Mouse (Mus musculus) heart, embryonic 15.5 days (tissue): ENCODE measurements at regions not wholly inside any gene's neighbourhood (a gene's known extent, or its start where the extent isn't known, plus 50 kb on each side); places are given as distances from the start of the nearest gene placed in this dataset.

Experiments
- ATAC-seq: fragments of 200-750 bp; cut with Nextera tagmentation; replicated peaks from 2 replicates; pipeline ENCODE4 v1.8.0; 2017; ENCODE audit warnings: low read depth, moderate TSS enrichment; ENCODE audit not compliant: insufficient number of reproducible peaks, insufficient read depth, low FRiP score
- H3K27ac ChIP-seq: fragments of 300-500 bp; sonication (generic); 2 replicates; pipeline ENCODE4 v1.5.1; 2015; ENCODE audit warnings: mild to moderate bottlenecking, inconsistent platforms
- H3K27me3 ChIP-seq: fragments of 300-500 bp; sonication (generic); 2 replicates; pipeline ENCODE4 v1.6.1; 2015; ENCODE audit warnings: inconsistent platforms
- H3K36me3 ChIP-seq: fragments of 300-500 bp; sonication (generic); 2 replicates; pipeline ENCODE4 v1.6.1; 2015; ENCODE audit warnings: mild to moderate bottlenecking, inconsistent platforms
- H3K4me1 ChIP-seq: fragments of 300-500 bp; sonication (generic); replicated peaks from 2 replicates; pipeline ENCODE4 v1.6.1; 2015; ENCODE audit warnings: inconsistent platforms
- H3K4me2 ChIP-seq: fragments of 300-500 bp; sonication (generic); 2 replicates; pipeline ENCODE4 v1.6.1; 2015; ENCODE audit warnings: inconsistent platforms, mild to moderate bottlenecking, moderate library complexity
- H3K4me3 ChIP-seq: fragments of 300-500 bp; sonication (generic); 2 replicates; pipeline ENCODE4 v1.5.1; 2015; ENCODE audit warnings: mild to moderate bottlenecking, inconsistent platforms
- H3K9ac ChIP-seq: fragments of 300-500 bp; sonication (generic); 2 replicates; pipeline ENCODE4 v1.6.1; 2015; ENCODE audit warnings: mild to moderate bottlenecking, inconsistent platforms
- H3K9me3 ChIP-seq: fragments of 300-500 bp; sonication (generic); replicated peaks from 2 replicates; pipeline ENCODE4 v1.6.1; 2016; ENCODE audit warnings: inconsistent platforms
- WGBS: fragments of 180-500 bp; shearing (Covaris S2); methylation state at CpG from one replicate; pipeline ENCODE4 v1.1.7; 2015; ENCODE audit warnings: mixed read lengths; 5-methylcytosine and 5-hydroxymethylcytosine counted together

DNA sequence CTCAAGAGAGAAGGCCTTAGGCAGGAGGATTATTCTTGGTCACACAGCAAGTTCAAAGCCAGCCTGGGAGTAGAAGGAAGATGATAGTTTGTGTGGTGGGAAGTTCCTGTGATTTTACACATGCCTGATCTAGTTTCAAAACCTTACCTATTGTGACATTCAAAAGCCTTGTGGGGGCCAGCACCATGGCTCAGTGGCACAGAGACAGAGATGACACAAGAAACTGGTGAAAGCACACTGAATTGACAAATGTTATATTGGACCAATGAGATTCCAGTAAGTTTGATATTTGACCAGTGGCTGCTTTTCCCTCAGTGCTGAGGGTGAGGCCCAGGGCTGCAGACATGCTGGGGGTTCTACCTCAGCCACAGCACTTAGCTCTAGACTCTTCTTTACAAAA lies 73.1 kb upstream of the Jak1 start:
- peaks cover 7% of the 10 kb centered on the region for H3K4me1 ChIP-seq
- H3K9me3 ChIP-seq, result no peaks in the 10 kb centered on the region
- no peak overlapping the region for H3K4me2 ChIP-seq
- H3K9ac ChIP-seq, result no peak overlapping the region
- H3K27me3 ChIP-seq, result no peaks in the 10 kb centered on the region
- no peak overlapping the region for H3K4me3 ChIP-seq
- ATAC-seq, result no peak
- no peaks in the 10 kb centered on the region for H3K36me3 ChIP-seq
- no peak overlapping the region for H3K27ac ChIP-seq

DNA sequence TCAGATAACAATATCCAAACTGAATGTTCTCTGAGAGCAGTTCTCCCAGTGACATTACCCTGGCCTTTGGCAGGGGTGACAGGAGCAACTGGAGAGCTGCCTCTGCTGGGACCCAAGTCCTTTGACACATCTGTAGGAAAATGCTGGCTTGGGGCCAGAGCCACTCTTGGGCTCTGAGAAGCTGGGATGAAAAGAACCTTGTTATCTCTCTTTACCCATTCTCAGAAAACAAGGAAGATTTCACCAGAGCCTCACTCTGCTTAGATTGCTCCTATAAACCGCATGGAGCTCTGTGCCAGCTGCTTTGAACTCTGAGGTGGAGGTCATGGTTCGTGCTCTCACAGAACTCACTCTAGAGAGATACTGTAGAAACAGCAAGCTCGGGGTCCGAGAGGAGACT lies 71.7 kb upstream of the Jak1 start:
- H3K4me2 ChIP-seq, result no peak overlapping the region
- no peak overlapping the region for H3K27ac ChIP-seq
- H3K4me3 ChIP-seq, result no peak overlapping the region
- no peaks in the 10 kb centered on the region for H3K27me3 ChIP-seq
- no peaks in the 10 kb centered on the region for H3K9me3 ChIP-seq
- H3K36me3 ChIP-seq, result no peaks in the 10 kb centered on the region
- H3K9ac ChIP-seq, result no peak overlapping the region
- WGBS, result 21% methylated on average over 4 of the region's 4 CpGs
- H3K4me1 ChIP-seq, result peaks cover 7% of the 10 kb centered on the region
- ATAC-seq, result no peak

DNA sequence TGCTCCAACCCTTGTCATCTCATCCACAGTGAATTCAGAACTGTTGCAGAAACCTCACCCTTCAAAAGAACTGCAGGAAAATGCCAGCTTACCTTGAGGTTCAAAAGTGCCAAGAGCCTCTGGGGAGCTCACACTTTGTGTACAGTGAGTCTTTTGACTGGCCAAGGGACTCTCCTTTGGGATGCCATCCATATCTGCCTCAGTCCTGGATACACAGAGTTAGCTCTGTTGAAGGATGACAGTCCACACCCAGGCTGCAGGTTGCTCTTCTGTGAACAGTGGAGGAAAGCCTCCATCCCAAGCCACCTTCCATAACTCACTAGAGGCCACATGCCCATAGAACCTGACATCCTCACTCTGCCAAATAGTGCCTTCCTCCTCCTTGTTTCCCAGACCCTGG lies 71.3 kb upstream of the Jak1 start:
- ATAC-seq, result no peak
- H3K4me1 ChIP-seq, result peaks cover 7% of the 10 kb centered on the region
- H3K27me3 ChIP-seq, result no peaks in the 10 kb centered on the region
- no peaks in the 10 kb centered on the region for H3K9me3 ChIP-seq
- no peak overlapping the region for H3K4me2 ChIP-seq
- no peak overlapping the region for H3K27ac ChIP-seq
- no peaks in the 10 kb centered on the region for H3K36me3 ChIP-seq
- no peak overlapping the region for H3K9ac ChIP-seq
- H3K4me3 ChIP-seq, result no peak overlapping the region

DNA sequence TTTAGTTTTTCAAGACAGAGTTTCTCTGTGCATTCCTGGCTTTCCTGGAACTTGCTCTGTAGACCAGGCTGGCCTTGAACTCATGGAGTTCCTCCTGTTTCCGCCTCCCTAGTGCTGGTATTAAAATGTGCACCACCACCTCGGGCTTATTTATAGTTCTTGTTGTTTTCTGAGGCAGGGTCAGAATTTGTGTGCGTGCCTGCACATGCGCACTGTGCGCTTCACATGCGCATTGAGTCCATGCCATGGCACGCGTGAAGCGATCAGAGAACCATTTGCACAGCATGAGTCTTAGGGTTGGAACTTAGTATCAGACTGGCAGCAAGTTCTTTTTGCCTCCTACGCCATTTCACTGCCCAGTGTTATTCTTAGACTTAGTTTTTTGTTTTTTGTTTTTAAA lies 68.8 kb upstream of the Jak1 start:
- Histone ChIP-seq H3K27me3 (no peaks in the 10 kb centered on the region), H3K27ac (no peak overlapping the region), H3K4me1 (peaks cover 7% of the 10 kb centered on the region), H3K4me2 (no peak overlapping the region), H3K36me3 (no peaks in the 10 kb centered on the region), H3K9ac (no peak overlapping the region), H3K4me3 (no peak overlapping the region), H3K9me3 (no peaks in the 10 kb centered on the region)
- WGBS, result 89% methylated on average over 10 of the region's 10 CpGs
- no peak for ATAC-seq

DNA sequence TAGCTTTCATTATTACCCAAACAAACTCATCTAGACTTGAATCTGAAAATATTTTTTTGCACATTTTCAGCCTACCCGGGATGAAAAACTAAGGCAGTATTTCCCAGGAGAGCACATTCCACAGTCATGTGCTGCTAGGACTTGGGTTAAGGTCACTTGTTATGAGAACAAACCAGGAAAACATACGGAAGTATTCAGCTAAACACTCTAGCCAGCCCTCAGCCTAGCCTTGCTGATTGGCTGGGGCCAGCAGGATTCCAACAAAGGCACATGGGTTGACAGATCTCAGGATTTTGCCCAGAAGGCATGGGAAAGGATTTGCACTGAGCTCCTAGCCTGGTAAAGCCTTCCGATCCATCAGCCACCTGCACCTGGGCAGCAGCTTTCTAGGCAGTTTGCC lies 68.0 kb upstream of the Jak1 start:
- WGBS, result 61% methylated on average over 3 of the region's 3 CpGs
- no peaks in the 10 kb centered on the region for H3K27me3 ChIP-seq
- peaks cover 7% of the 10 kb centered on the region for H3K4me1 ChIP-seq
- H3K4me3 ChIP-seq, result no peak overlapping the region
- no peak for ATAC-seq
- no peaks in the 10 kb centered on the region for H3K36me3 ChIP-seq
- H3K9me3 ChIP-seq, result no peaks in the 10 kb centered on the region
- H3K4me2 ChIP-seq, result no peak overlapping the region
- no peak overlapping the region for H3K9ac ChIP-seq
- H3K27ac ChIP-seq, result no peak overlapping the region

DNA sequence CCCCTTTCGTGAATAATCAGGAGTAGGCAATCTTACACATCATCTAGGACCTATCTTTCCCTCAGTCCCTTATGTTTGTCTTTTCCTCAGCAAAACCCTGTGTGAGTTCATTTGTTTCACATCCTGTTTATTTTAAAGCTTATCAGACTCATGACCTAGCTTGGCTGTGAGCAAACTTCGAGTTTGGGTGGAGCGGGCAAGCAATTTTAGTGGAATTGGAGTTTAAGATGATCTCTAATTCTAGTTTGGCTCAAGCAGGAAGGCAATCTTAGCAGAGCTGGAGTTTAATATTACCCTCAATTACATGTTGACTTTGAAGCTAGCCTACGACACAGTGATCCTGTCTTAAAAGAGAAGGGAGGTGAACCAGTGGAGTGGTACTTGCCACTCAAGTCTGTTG lies 66.1 kb upstream of the Jak1 start:
- H3K27ac ChIP-seq, result no peak overlapping the region
- 66% methylated on average over 4 of the region's 4 CpGs for WGBS
- no peaks in the 10 kb centered on the region for H3K9me3 ChIP-seq
- no peak for ATAC-seq
- H3K4me2 ChIP-seq, result no peak overlapping the region
- H3K9ac ChIP-seq, result no peak overlapping the region
- H3K36me3 ChIP-seq, result no peaks in the 10 kb centered on the region
- no peak overlapping the region for H3K4me3 ChIP-seq
- H3K4me1 ChIP-seq, result no peaks in the 10 kb centered on the region
- H3K27me3 ChIP-seq, result no peaks in the 10 kb centered on the region

GRCm38 (mm10) chr4:101329060-101329459 lies 64.0 kb upstream of the Jak1 start:
- 72% methylated on average over 7 of the region's 7 CpGs for WGBS
- Histone ChIP-seq H3K4me2 (no peak overlapping the region), H3K4me3 (no peak overlapping the region), H3K27ac (no peak overlapping the region), H3K27me3 (no peaks in the 10 kb centered on the region), H3K4me1 (no peaks in the 10 kb centered on the region), H3K36me3 (no peaks in the 10 kb centered on the region), H3K9me3 (no peaks in the 10 kb centered on the region), H3K9ac (no peak overlapping the region)
- ATAC-seq, result no peak

- no peak for ATAC-seq
- Histone ChIP-seq H3K27me3 (no peaks in the 10 kb centered on the region), H3K4me2 (no peak overlapping the region), H3K9me3 (no peaks in the 10 kb centered on the region), H3K4me1 (no peaks in the 10 kb centered on the region), H3K9ac (no peak overlapping the region), H3K4me3 (no peak overlapping the region), H3K36me3 (no peaks in the 10 kb centered on the region), H3K27ac (no peak overlapping the region)
- WGBS, result 81% methylated on average over 3 of the region's 3 CpGs
Measured at GRCm38 (mm10) chr4:101326067-101326466, 61.0 kb upstream of the Jak1 start.

GRCm38 (mm10) chr4:101321731-101322130 lies 56.6 kb upstream of the Jak1 start:
- Histone ChIP-seq H3K4me1 (no peaks in the 10 kb centered on the region), H3K4me2 (no peak overlapping the region), H3K4me3 (no peak overlapping the region), H3K27me3 (no peaks in the 10 kb centered on the region), H3K36me3 (no peaks in the 10 kb centered on the region), H3K27ac (no peak overlapping the region), H3K9ac (no peak overlapping the region), H3K9me3 (no peaks in the 10 kb centered on the region)
- no peak for ATAC-seq
- WGBS, result 85% methylated on average over 2 of the region's 2 CpGs

GRCm38 (mm10) chr4:101320587-101320986 lies 55.5 kb upstream of the Jak1 start:
- no peak overlapping the region for H3K9ac ChIP-seq
- H3K4me2 ChIP-seq, result no peak overlapping the region
- no peaks in the 10 kb centered on the region for H3K27me3 ChIP-seq
- no peak overlapping the region for H3K4me3 ChIP-seq
- no peak overlapping the region for H3K27ac ChIP-seq
- no peaks in the 10 kb centered on the region for H3K9me3 ChIP-seq
- no peaks in the 10 kb centered on the region for H3K4me1 ChIP-seq
- ATAC-seq, result no peak
- WGBS, result 73% methylated on average over 2 of the region's 2 CpGs
- no peaks in the 10 kb centered on the region for H3K36me3 ChIP-seq

DNA sequence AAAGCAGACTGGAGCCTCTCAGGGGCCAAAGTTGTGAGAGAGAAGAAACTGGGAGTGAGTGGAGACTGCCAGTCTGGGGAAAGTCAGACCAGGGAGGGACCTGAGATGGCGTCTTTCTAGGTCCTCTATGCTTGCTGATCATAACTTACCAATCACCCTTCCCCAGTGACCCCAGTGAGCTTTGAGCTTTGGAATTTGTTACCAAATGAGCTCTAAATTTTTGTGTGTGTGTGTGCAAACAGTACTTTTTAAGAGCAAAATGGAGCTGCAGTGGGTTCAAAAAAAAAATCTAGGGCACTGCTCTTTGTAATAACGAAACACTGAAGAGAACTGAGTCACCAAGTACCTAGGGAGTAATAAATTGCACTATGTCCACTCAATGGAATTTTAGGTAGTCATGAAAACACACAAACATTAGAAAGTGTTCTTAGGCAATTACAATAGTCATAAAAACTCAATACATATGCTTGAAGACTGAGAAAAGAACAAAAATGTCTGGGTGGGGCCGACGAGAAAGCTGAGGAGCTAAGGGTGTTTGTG lies 54.7 kb upstream of the Jak1 start:
- Histone ChIP-seq H3K27ac (no peak overlapping the region), H3K4me1 (no peaks in the 10 kb centered on the region), H3K4me3 (no peak overlapping the region), H3K9ac (no peak overlapping the region), H3K36me3 (no peaks in the 10 kb centered on the region), H3K27me3 (no peaks in the 10 kb centered on the region), H3K4me2 (no peak overlapping the region), H3K9me3 (no peaks in the 10 kb centered on the region)
- no peak for ATAC-seq
- 73% methylated on average over 4 of the region's 4 CpGs for WGBS

GRCm38 (mm10) chr4:101318836-101319235 lies 53.8 kb upstream of the Jak1 start:
- ATAC-seq, result no peak
- H3K9me3 ChIP-seq, result no peaks in the 10 kb centered on the region
- H3K27me3 ChIP-seq, result no peaks in the 10 kb centered on the region
- H3K4me1 ChIP-seq, result no peaks in the 10 kb centered on the region
- no peak overlapping the region for H3K27ac ChIP-seq
- H3K4me2 ChIP-seq, result no peak overlapping the region
- no peak overlapping the region for H3K9ac ChIP-seq
- H3K36me3 ChIP-seq, result no peaks in the 10 kb centered on the region
- H3K4me3 ChIP-seq, result no peak overlapping the region
- WGBS, result 76% methylated on average over 1 of the region's 1 CpGs
